Mouse (Mus musculus): Measurements from ENCODE around the gene Sdk1.

The Sdk1 gene

GRCm38 (mm10) chr5:142149594-142149993 is 908.3 kb downstream of the Sdk1 start:
- DNase-seq = no peak

GRCm38 (mm10) chr5:142150756-142151155 is 909.5 kb downstream of the Sdk1 start:
- no peak for DNase-seq

GRCm38 (mm10) chr5:142156868-142157852 is 915.9 kb downstream of the Sdk1 start:
- no peak for DNase-seq

DNA sequence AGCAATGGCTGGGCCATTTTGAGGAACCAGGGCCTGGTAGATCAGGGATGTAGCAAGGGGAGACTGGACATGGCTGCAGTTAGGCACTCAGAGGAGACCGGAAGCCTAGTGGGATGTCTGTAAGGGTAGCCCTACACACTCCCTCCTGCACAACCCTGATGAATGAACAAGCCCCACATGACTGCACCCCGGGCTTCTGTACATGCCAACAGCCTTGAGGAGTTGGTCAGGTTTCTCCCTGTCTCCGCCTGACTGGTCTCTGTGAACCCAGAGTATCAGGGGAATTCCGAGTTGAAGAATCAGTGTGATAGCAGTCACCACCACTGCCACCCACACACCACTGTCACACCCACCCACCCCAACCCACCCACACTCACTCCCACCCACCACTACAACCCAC is 922.2 kb downstream of the Sdk1 start:
- no peak for DNase-seq

DNA sequence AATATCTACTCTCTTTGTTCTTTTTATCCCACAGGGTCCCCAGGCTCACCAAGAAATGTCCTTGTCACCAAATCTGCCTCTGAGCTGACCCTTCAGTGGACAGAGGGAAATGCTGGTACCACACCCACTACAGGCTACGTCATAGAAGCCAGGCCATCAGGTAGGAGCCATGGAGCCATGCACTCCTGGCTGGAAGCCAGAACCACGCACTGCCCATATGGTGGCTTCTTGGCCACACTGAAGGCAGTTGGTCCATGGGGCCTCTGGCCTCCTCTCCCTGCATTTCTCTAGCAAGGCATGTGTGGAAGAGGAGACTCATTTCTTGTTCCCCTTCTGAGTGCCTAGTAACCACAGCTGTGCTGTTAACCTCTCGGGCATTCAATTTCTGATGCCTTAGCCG is 932.3 kb downstream of the Sdk1 start:
- no peak for DNase-seq

DNA sequence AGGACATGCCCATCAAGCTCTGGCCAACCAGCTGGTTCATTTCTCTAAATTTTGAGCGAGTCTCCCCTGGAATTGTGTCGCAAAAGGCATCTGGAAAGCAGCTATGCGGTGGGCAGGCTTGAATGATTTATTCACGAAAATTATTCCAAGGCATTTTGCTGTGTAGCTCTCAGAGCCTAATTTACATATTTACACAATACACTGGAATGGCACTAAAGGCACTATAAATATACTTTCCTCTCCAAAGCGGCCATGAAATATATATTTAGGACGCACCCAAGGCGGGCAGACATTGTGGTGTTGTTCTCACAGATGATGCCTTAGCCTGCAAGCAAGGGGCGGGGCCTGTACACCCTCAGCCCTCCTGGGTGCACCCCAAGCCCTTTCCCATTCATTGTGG is 936.9 kb downstream of the Sdk1 start:
- DNase-seq = no peak

GRCm38 (mm10) chr5:142179304-142179703 is 938.0 kb downstream of the Sdk1 start:
- DNase-seq = no peak

GRCm38 (mm10) chr5:142181862-142182261 is 940.6 kb downstream of the Sdk1 start:
- no peak for DNase-seq

- DNase-seq = no peak
These were observed 947.5 kb downstream of the Sdk1 start for GRCm38 (mm10) chr5:142188765-142189164.

DNA sequence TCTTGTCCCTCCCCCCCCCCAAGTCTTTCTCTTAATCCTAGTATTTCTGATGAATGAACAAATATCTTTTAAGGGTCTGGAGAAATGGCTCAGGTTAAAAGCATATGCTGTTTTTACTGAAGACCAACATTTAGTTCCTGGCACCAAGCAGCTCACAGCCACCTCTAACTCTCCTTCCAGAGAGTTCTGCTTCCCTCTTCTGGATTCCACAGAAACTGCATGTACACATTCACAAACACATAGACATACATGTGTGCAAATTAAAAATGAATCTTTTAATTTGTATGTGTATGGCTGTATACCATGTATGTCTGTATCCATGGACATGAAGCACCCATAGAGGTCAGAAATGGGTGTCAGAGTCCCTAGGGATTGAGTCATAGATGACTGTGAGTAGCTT is 968.6 kb downstream of the Sdk1 start:
- no peak for DNase-seq

DNA sequence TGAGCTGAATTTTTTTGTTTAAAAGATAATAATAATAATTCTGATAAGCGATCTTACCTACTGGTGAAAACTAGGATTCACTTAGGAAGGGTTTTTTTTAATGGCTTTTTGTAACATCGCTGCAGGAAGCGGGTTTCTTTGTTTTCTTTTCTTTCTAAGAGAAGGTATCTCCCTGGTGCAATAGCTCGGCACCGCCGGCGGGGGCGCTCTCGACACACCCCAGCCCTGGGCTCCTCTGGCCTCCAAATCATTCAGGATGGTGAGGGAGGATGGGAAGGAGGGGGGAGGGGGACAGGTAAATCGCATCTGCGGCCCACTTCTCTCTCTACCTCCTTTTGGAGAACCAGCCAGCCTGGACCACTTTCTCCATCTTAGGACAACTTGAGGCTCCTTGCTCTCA is 971.0 kb downstream of the Sdk1 start:
- DNase-seq = peak; percentile 20 to 36

- no peak for DNase-seq
These were observed 974.7 kb downstream of the Sdk1 start for GRCm38 (mm10) chr5:142215981-142216380.

DNA sequence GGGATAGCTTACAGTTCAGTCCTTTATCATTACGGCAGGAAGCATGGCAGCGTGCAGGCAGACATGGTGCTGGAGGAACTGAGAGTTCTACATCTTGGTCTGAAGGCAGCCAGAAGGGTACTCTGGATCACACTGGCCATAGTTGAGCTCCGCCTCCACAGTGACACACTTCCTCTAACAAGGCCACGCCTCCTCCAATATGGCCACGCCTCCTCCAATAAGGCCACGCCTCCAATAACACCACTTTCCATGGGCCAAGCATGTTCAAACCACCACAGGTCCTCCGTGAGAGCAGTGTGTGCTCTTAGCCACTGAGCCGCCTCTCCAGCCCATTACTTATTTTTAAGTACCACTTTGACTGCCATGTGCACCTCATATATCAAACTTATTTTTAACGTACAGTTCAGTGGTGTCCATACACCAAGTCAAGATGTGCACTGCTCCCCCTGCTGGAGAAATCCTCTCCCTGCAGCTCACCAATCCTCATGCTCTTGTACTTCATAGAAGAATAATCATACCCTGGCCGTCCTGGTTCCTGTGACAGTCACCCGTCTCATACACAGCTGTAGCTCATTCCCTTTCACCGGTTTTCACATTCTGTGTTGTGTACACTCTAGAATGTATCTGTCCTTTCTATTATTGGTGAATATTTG is 979.7 kb downstream of the Sdk1 start:
- DNase-seq = peak; percentile 15 to 24

DNA sequence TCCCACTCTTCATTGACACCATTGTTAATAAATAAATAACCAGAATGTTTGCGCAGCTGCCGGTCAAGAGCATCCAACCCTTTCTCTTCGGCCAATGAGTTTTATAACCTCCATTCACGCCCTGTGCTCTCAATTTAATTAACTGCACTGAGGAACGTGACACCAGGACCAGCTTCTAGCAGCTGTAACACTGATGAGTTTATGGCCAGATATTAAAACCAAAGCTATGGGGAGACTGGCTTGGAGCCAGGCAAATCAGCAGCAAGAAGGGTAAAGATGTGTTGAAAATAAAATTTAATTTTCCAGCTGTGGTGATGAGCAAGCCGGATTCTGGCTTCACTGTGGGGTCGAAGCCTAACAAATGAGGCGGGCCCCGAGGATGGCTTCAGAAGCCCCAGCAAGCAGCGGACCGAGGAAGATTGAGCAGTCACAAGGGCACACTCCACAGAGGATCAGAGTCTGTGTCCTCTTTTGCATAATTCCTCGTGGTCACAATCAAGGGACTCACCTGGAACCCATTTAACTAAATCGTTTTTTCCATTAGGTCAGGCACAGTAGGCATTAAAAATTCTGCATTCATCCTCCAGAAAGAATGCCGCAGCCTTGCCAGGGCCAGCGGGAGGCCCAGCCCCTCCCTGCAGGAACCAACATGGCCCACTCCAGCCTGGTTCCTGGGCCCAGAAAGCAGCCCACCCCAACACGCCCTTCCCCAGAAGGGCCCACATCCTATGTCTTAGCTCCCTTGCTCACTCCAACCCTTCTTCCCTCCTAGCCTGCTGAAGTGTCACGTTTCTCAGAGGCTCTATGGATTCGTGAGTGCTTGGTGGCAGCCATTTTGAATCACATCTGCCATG is 987.9 kb downstream of the Sdk1 start:
- no peak for DNase-seq

- no peak for DNase-seq
These were observed 988.5 kb downstream of the Sdk1 start for GRCm38 (mm10) chr5:142229811-142230205.

DNA sequence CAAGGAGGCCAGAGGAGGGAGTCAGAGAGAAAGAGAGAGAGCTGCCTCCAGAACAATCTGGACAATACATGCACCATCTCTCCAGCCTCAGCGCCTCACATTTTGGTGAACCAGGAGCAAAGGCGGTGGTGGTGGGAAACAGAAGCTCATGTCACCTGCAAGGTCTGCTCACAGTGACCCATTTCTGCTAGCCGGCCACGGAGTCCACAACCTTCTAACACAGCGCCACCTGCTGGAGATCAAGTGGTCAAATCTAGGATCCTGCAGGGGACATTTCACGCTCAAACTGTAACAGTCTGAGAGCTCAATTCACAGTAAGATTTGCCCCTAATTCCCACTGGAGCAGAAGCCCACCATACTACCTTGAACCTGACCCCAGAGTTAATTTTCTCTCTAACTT is 999.0 kb downstream of the Sdk1 start:
- no peak for DNase-seq

DNA sequence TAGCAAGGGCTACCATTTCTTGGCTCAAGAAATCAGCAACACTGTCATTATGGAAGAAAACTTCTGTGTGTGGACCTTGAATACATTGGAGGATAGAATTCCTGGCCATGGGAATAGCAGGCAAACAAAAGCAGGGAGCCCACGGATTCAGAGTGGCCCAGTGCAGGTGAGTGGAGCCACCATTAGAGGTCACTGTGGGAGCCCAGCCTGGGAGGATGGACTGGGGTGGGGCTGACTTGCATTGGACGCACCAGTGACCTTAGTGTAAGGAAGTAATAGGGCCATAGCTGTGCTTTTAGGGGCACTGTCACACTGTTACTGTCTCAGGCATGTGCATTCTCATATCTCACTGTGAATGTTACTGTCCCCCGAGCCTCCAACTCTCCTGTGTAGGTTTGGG is 1001.3 kb downstream of the Sdk1 start:
- no peak for DNase-seq

- no peak for DNase-seq
These were observed 1001.8 kb downstream of the Sdk1 start for GRCm38 (mm10) chr5:142243069-142243468.

- no peak for DNase-seq
These were observed 1014.9 kb downstream of the Sdk1 start for GRCm38 (mm10) chr5:142256231-142256630.

DNA sequence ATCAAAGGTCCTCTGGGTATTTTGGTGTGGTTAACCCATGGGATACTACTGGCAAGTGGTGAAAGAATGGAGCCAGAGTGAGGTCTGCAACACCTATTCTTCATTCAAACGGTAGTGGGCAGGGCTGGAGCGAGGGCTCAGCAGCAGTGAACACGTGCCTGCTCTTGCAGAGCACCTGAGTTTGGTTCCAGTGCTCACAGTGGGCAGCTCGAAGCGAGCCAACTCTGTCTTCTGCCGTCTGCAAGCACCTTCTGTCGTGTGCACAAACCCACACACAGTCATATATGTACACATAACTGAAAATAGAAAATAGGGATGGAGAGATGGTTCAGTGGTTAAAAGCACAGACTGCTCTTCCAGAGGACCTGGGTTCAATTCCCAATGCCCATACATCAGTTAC is 1017.4 kb downstream of the Sdk1 start:
- DNase-seq = no peak

GRCm38 (mm10) chr5:142262060-142262459 is 1020.8 kb downstream of the Sdk1 start:
- no peak for DNase-seq

Measured in thymus, postnatal 36 days (tissue).